Mouse (Mus musculus) inflammation-experienced regulatory T-cells (primary cell): ENCODE results near the gene Olfr509. TPM values are rescaled to one million over a fixed set of nuclear protein-coding genes. Genes with fewer than 3 reads are reported as not detected.

Source experiments
- polyA plus RNA-seq, 2 experiments: library from polyadenylated mRNA; unstranded; fragments of 100-300 nt; shearing (Covaris generic); gene quantifications; one replicate each; pipeline ENCODE4 v1.2.1; 2017

Olfr509 gene
- under 1 TPM in 1 of 2 experiments, not detected in 1; 0.09 TPM for polyA plus RNA-seq

DNA sequence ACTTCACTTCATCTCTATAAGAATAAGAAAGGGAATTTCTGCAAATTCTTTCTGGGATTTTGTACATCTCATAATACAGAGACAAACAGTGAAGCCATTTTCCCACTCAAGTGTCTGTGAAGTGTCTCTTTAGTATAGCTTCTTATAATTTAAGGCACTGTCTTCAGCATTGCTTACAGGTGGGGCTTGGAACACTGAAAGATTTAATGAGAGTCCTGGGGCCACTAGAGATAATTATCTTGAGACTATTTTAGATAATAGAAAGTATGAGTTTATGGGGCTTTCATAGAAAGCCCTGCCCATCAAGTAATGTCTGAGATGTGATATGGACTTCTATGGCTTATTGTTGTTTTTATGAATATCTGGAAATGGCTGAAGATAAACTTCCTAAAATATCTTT, at the start of gene Olfr509:
Olfr509 (minus strand) TSS at position 101 of the 400 bp plus-strand sequence.

DNA sequence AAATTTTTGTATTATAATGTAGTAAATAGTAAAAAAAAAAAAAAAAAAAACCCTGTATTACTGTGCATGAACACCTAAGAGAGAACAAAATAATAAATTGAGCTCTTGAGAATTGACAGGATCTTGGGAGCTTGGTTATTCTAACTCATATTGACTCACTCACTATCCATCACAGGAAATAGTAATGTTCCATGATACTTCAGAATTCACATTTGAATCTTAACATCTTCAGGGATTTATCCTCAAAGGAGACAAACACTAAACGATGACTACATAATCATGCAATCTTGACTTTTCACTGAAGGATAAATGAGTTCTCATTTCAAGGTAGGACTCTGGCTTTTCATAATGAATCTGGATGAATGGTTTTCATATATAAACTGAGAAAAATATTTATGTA, 14.4 kb upstream of the Olfr509 start, which contains the start of gene Olfr510:
Olfr510 (plus strand) TSS at position 301 of the 400 bp plus-strand sequence.

DNA sequence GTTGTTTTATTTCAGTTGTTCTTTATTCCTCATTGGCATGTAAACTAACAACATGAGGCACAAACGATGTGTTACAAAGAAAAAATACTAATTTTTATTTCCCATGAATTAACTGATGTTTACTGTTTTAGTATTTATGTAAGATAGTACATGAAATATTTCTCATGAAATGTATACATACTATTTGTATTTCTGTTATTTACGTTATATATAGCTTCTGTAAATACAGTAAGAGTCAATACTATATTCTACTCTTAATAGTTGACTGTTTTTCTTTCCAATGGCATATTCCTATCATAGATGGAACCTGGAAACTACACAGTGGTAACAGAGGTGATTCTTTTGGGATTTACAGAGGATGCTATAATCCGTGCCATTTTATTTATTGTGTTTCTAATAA, 22.0 kb downstream of the Olfr509 start, which contains the start of gene Olfr508:
Olfr508 (plus strand) TSS at position 301 of the 400 bp plus-strand sequence.

DNA sequence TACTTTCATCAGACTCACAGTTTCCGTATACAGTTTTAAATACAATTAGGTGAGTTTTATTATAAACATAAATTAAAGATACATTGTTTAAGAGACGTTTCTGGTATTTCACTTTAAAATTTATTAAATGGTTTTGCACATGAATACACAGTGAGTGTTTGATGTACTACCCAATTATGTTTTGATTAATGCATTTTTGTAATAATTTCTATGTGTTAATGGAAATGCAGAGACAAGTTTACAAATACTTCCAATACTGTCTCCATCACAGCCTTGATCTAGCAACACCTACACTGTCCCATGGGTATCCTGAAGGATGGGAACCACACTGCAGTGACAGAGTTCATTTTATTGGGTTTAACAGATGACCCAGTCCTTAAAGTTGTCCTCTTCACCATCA, 30.2 kb downstream of the Olfr509 start, which contains the start of gene Olfr507:
Olfr507 (plus strand) TSS at position 301 of the 400 bp plus-strand sequence.

DNA sequence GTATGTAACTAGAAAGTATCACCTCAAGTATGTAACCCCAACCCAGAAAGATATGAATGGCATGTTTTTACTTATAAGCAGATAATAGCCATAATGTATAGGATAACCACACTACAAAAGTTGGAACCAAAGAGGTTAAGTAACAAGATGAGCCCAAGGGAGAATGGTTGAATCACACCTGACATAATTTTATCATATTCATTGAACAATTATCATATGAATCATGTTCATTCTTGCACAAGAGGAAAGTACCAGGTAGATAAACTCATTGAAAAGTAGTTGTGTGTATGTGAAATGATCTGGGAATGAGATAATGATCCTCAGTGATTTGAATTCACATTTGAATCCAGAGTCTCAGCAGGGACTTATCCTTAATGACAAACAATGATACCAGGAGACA, 41.2 kb downstream of the Olfr509 start, which contains the start of gene Olfr506:
Olfr506 (plus strand) TSS at position 301 of the 400 bp plus-strand sequence.

Other genes with a start within 250 kb of the Olfr509 start
- gene Olfr497, start 231.5 kb downstream of the Olfr509 start, polyA plus RNA-seq = not detected
- gene Olfr498, start 186.6 kb downstream of the Olfr509 start, polyA plus RNA-seq = not detected
- 1 to 10 TPM in 1 of 2 experiments, under 1 TPM in 1; 0.13 to 1.1 TPM for gene Olfr502, start 126.8 kb downstream of the Olfr509 start, polyA plus RNA-seq
- 1 to 10 TPM in 1 of 2 experiments, not detected in 1; 1.2 TPM for gene Olfr503, start 107.4 kb downstream of the Olfr509 start, polyA plus RNA-seq
- gene Olfr504, start 86.1 kb downstream of the Olfr509 start, polyA plus RNA-seq = under 1 TPM in 1 of 2 experiments, not detected in 1; 0.75 TPM
- under 1 TPM; 0.13 to 0.61 TPM for gene Olfr506, start 41.1 kb downstream of the Olfr509 start, polyA plus RNA-seq
- gene Olfr507, start 30.1 kb downstream of the Olfr509 start, polyA plus RNA-seq = not detected
- not detected for gene Olfr508, start 21.9 kb downstream of the Olfr509 start, polyA plus RNA-seq
- not detected for gene Olfr510, start 14.5 kb upstream of the Olfr509 start, polyA plus RNA-seq
- not detected for gene Olfr512, start 61.4 kb upstream of the Olfr509 start, polyA plus RNA-seq
- gene Olfr513, start 99.1 kb upstream of the Olfr509 start, polyA plus RNA-seq = under 1 TPM in 1 of 2 experiments, not detected in 1; 0.18 TPM
- not detected for gene Olfr514, start 174.1 kb upstream of the Olfr509 start, polyA plus RNA-seq
- not detected for gene Olfr516, start 198.6 kb upstream of the Olfr509 start, polyA plus RNA-seq
- gene Olfr517, start 220.5 kb upstream of the Olfr509 start, polyA plus RNA-seq = not detected
- gene Olfr518, start 233.1 kb upstream of the Olfr509 start, polyA plus RNA-seq = under 1 TPM; 0.24 to 0.43 TPM
- not detected for gene Olfr519, start 242.5 kb upstream of the Olfr509 start, polyA plus RNA-seq